Mouse (Mus musculus) bone marrow, adult 2 months (tissue): ENCODE data around the gene Ttpal.

Experiments
- CTCF ChIP-seq: fragments of 200-500 bp; IDR thresholded peaks from 2 replicates; pipeline ENCODE4 v1.5.1; 2011; ENCODE audit warnings: low read length, control low read depth; ENCODE audit not compliant: control insufficient read depth, insufficient read depth
- POLR2A ChIP-seq: fragments of 200-500 bp; IDR thresholded peaks from 2 replicates; pipeline ENCODE4 v1.6.1; 2011; ENCODE audit warnings: low read depth, mild to moderate bottlenecking, control low read depth, low read length, borderline replicate concordance; ENCODE audit not compliant: control insufficient read depth

DNA sequence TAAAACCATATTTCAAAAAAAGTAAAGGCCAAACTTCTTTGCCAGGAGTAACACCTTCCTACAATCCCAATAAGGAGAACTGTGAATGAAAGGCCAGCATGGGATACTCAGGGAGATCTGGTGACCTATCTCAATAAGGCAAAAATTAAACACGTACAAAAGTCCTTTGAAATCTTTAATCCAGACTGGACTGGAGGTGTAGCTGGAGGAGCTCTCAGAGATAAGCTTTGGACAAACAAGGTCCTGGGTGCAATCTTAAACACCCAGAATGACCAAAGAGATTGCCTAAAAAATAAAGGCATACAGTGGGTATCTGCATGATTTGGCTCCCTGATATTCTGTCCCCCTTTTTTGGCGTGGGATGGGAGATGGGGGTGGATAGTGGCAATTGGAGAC lies 41.5 kb downstream of the Ttpal start:
- TF ChIP-seq POLR2A (no peak), CTCF (no peak)
